Mouse (Mus musculus): ENCODE measurements around the gene Pax7.

The Pax7 gene

GRCm38 (mm10) chr4:139750926-139751325, 82.4 kb downstream of the Pax7 start:
- WGBS = 92% methylated on average over 5 of the region's 5 CpGs

GRCm38 (mm10) chr4:139747190-139747936, 86.0 kb downstream of the Pax7 start:
- 81% methylated on average over 12 of the region's 12 CpGs for WGBS

GRCm38 (mm10) chr4:139746177-139746576, 87.2 kb downstream of the Pax7 start:
- 71% methylated on average over 12 of the region's 12 CpGs for WGBS

- 74% methylated on average over 12 of the region's 12 CpGs for WGBS
Measured at GRCm38 (mm10) chr4:139744765-139745395, 88.4 kb downstream of the Pax7 start.

- WGBS = 85% methylated on average over 3 of the region's 3 CpGs
Measured at GRCm38 (mm10) chr4:139743626-139744025, 89.7 kb downstream of the Pax7 start.

GRCm38 (mm10) chr4:139737035-139737434, 96.3 kb downstream of the Pax7 start:
- 57% methylated on average over 9 of the region's 9 CpGs for whole genome bisulfite sequencing

- 58% methylated on average over 2 of the region's 2 CpGs for WGBS
Measured at GRCm38 (mm10) chr4:139727101-139727500, 106.2 kb downstream of the Pax7 start.

- 75% methylated on average over 15 of the region's 15 CpGs for WGBS
Measured at GRCm38 (mm10) chr4:139725421-139725820, 107.9 kb downstream of the Pax7 start.

- 74% methylated on average over 4 of the region's 4 CpGs for WGBS
Measured at GRCm38 (mm10) chr4:139724296-139724695, 109.0 kb downstream of the Pax7 start.

- 67% methylated on average over 5 of the region's 5 CpGs for WGBS
Measured at GRCm38 (mm10) chr4:139718978-139719377, 114.3 kb downstream of the Pax7 start.

GRCm38 (mm10) chr4:139716477-139717169, 116.7 kb downstream of the Pax7 start:
- 62% methylated on average over 10 of the region's 10 CpGs for WGBS

- WGBS = 71% methylated on average over 13 of the region's 13 CpGs
Measured at GRCm38 (mm10) chr4:139715241-139715932, 117.9 kb downstream of the Pax7 start.

- 61% methylated on average over 25 of the region's 25 CpGs for WGBS
Measured at GRCm38 (mm10) chr4:139710467-139711334, 122.6 kb downstream of the Pax7 start.

- 88% methylated on average over 5 of the region's 5 CpGs for WGBS
Measured at GRCm38 (mm10) chr4:139705986-139706385, 127.3 kb downstream of the Pax7 start.

GRCm38 (mm10) chr4:139703468-139703867, 129.9 kb downstream of the Pax7 start:
- whole genome bisulfite sequencing = 83% methylated on average over 11 of the region's 11 CpGs

- 77% methylated on average over 4 of the region's 4 CpGs for WGBS
Measured at GRCm38 (mm10) chr4:139702914-139703313, 130.4 kb downstream of the Pax7 start.

GRCm38 (mm10) chr4:139698602-139699001, 134.7 kb downstream of the Pax7 start:
- WGBS = 67% methylated on average over 8 of the region's 8 CpGs

GRCm38 (mm10) chr4:139697755-139698154, 135.6 kb downstream of the Pax7 start:
- 45% methylated on average over 9 of the region's 9 CpGs for WGBS

- 56% methylated on average over 5 of the region's 5 CpGs for WGBS
Measured at GRCm38 (mm10) chr4:139693315-139693714, 140.0 kb downstream of the Pax7 start.

GRCm38 (mm10) chr4:139689627-139690269, 143.6 kb downstream of the Pax7 start:
- 64% methylated on average over 7 of the region's 7 CpGs for WGBS

- WGBS = 69% methylated on average over 9 of the region's 9 CpGs
Measured at GRCm38 (mm10) chr4:139688058-139688457, 145.3 kb downstream of the Pax7 start.

Data from cerebral cortex, adult 2 months (tissue).